Mouse (Mus musculus) CH12.LX (cell line): ENCODE results near the gene D8Ertd738e. TPM values are rescaled to one million over a fixed set of nuclear protein-coding genes. Genes with fewer than 3 reads are reported as not detected.

Source experiments
- DNase-seq: peaks from one replicate; pipeline ENCODE4 v3.0.0-alpha.2; 2013; ENCODE audit errors: extremely low read depth
- H3K27ac ChIP-seq: 2 replicates; pipeline ENCODE4 v1.5.1; 2012; ENCODE audit warnings: low read depth, mild to moderate bottlenecking, control low read depth, moderate library complexity; ENCODE audit not compliant: insufficient read depth
- H3K27me3 ChIP-seq: replicated peaks from 2 replicates; pipeline ENCODE3; 2012; ENCODE audit warnings: inconsistent platforms
- H3K36me3 ChIP-seq, 2 experiments: replicated peaks in 1 of 2; 2 replicates each; pipeline versions ENCODE3 to v1.6.1; 2012; ENCODE audit warnings: inconsistent platforms in 1 of 2, low read length in 1 of 2, mild to moderate bottlenecking in 1 of 2, mixed read lengths in 1 of 2, moderate library complexity in 1 of 2; ENCODE audit not compliant: control insufficient read depth in 1 of 2, insufficient read depth in 1 of 2
- H3K4me1 ChIP-seq, 2 experiments: 2 replicates each; pipeline ENCODE4 v1.6.1; 2012; ENCODE audit warnings: inconsistent platforms in 1 of 2, moderate library complexity in 1 of 2; ENCODE audit not compliant: insufficient read depth in 2 of 2, control insufficient read depth in 1 of 2
- H3K4me2 ChIP-seq: 2 replicates; pipeline ENCODE4 v1.6.1; 2012; ENCODE audit warnings: low read depth, mild to moderate bottlenecking, control low read depth; ENCODE audit not compliant: poor library complexity, insufficient read depth, severe bottlenecking
- H3K4me3 ChIP-seq, 3 experiments: fragments of 150-350 bp in 1 of 3; sonication (generic) in 1 of 3; replicated peaks in 1 of 3; 2 replicates each; pipeline versions ENCODE3 to v1.5.1; 2011 to 2012; ENCODE audit warnings: low read depth in 2 of 3, low read length in 2 of 3, mild to moderate bottlenecking in 2 of 3, moderate library complexity in 2 of 3, control low read depth in 1 of 3, improper control_type of control experiment in 1 of 3, inconsistent platforms in 1 of 3, mixed read lengths in 1 of 3; ENCODE audit not compliant: poor library complexity in 1 of 3
- H3K79me2 ChIP-seq: replicated peaks from 2 replicates; pipeline ENCODE4 v1.6.1; 2012; ENCODE audit warnings: mild to moderate bottlenecking, moderate library complexity; ENCODE audit not compliant: control insufficient read depth, poor library complexity, insufficient read depth, severe bottlenecking; ENCODE audit errors: extremely low read depth
- H3K9ac ChIP-seq: 2 replicates; pipeline ENCODE4 v1.6.1; 2012; ENCODE audit warnings: low read depth, mild to moderate bottlenecking, control low read depth, moderate library complexity; ENCODE audit not compliant: insufficient read depth
- H3K9me3 ChIP-seq: replicated peaks from 2 replicates; pipeline ENCODE3; 2012; ENCODE audit warnings: low read length, inconsistent platforms, mixed read lengths
- BHLHE40 ChIP-seq: IDR thresholded peaks from 2 replicates; pipeline ENCODE4 v1.6.1; 2011; ENCODE audit warnings: mild to moderate bottlenecking, low read depth, low read length, improper control_type of control experiment
- CHD1 ChIP-seq: IDR thresholded peaks from 2 replicates; pipeline ENCODE4 v1.6.1; 2012; ENCODE audit warnings: low read depth, low read length, improper control_type of control experiment, inconsistent platforms
- E2F4 ChIP-seq: IDR thresholded peaks from 2 replicates; pipeline ENCODE4 v1.6.1; 2011; ENCODE audit warnings: low read depth, low read length, improper control_type of control experiment; ENCODE audit not compliant: insufficient replicate concordance
- ELF1 ChIP-seq: IDR thresholded peaks from 2 replicates; pipeline ENCODE4 v1.6.1; 2014; ENCODE audit warnings: low read depth, mild to moderate bottlenecking, inconsistent platforms, low read length, improper control_type of control experiment
- GABPA ChIP-seq: IDR thresholded peaks from 2 replicates; pipeline ENCODE4 v1.6.1; 2012; ENCODE audit warnings: low read depth, low read length, improper control_type of control experiment, inconsistent platforms; ENCODE audit not compliant: insufficient replicate concordance
- HCFC1 ChIP-seq: IDR thresholded peaks from 2 replicates; pipeline ENCODE4 v1.6.1; 2012; ENCODE audit warnings: low read depth, mild to moderate bottlenecking, inconsistent platforms, low read length, improper control_type of control experiment
- IRF4 ChIP-seq: IDR thresholded peaks from 2 replicates; pipeline ENCODE4 v1.6.1; 2014; ENCODE audit warnings: low read depth, mild to moderate bottlenecking, inconsistent platforms, low read length, improper control_type of control experiment
- JUND ChIP-seq: conservative IDR thresholded peaks from 2 replicates; pipeline ENCODE4 v1.6.1; 2011; ENCODE audit warnings: low read depth, low read length, improper control_type of control experiment
- KAT2A ChIP-seq: IDR thresholded peaks from 2 replicates; pipeline ENCODE4 v1.6.1; 2012; ENCODE audit warnings: low read length, improper control_type of control experiment, inconsistent platforms; ENCODE audit not compliant: insufficient replicate concordance
- MAZ ChIP-seq: IDR thresholded peaks from 2 replicates; pipeline ENCODE4 v1.6.1; 2012; ENCODE audit warnings: low read depth, mild to moderate bottlenecking, inconsistent platforms, low read length, improper control_type of control experiment, moderate library complexity
- MEF2A ChIP-seq: IDR thresholded peaks from 2 replicates; pipeline ENCODE4 v1.6.1; 2014; ENCODE audit warnings: low read depth, mild to moderate bottlenecking, inconsistent platforms, low read length, improper control_type of control experiment, borderline replicate concordance
- MXI1 ChIP-seq: IDR thresholded peaks from 2 replicates; pipeline ENCODE4 v1.6.1; 2011; ENCODE audit warnings: mild to moderate bottlenecking, low read depth, low read length, improper control_type of control experiment
- NELFE ChIP-seq: IDR thresholded peaks from 2 replicates; pipeline ENCODE4 v1.6.1; 2011; ENCODE audit warnings: low read depth, low read length, improper control_type of control experiment
- POLR2AphosphoS2 ChIP-seq: IDR thresholded peaks from 2 replicates; pipeline ENCODE4 v1.6.1; 2011; ENCODE audit warnings: low read depth, low read length, improper control_type of control experiment
- RAD21 ChIP-seq: IDR thresholded peaks from 2 replicates; pipeline ENCODE4 v1.6.1; 2011; ENCODE audit warnings: low read depth, mild to moderate bottlenecking, low read length, improper control_type of control experiment, moderate library complexity
- SIN3A ChIP-seq: IDR thresholded peaks from 2 replicates; pipeline ENCODE4 v1.6.1; 2012; ENCODE audit warnings: low read length, improper control_type of control experiment, inconsistent platforms
- SMC3 ChIP-seq: IDR thresholded peaks from 2 replicates; pipeline ENCODE4 v1.6.1; 2011; ENCODE audit warnings: low read depth, low read length, improper control_type of control experiment
- TBP ChIP-seq: conservative IDR thresholded peaks from 2 replicates; pipeline ENCODE4 v1.6.1; 2011; ENCODE audit warnings: low read depth, low read length, improper control_type of control experiment
- UBTF ChIP-seq: IDR thresholded peaks from 2 replicates; pipeline ENCODE4 v1.6.1; 2012; ENCODE audit warnings: low read depth, mild to moderate bottlenecking, inconsistent platforms, low read length, improper control_type of control experiment, moderate library complexity
- USF2 ChIP-seq: conservative IDR thresholded peaks from 2 replicates; pipeline ENCODE4 v1.6.1; 2011; ENCODE audit warnings: low read depth, low read length, improper control_type of control experiment
- ZC3H11A ChIP-seq: IDR thresholded peaks from 2 replicates; pipeline ENCODE4 v1.6.1; 2012; ENCODE audit warnings: low read depth, mild to moderate bottlenecking, inconsistent platforms, low read length, improper control_type of control experiment
- ZKSCAN1 ChIP-seq: IDR thresholded peaks from 2 replicates; pipeline ENCODE4 v1.6.1; 2012; ENCODE audit warnings: low read depth, inconsistent platforms, low read length, improper control_type of control experiment, borderline replicate concordance
- ZMIZ1 ChIP-seq: IDR thresholded peaks from 2 replicates; pipeline ENCODE4 v1.6.1; 2012; ENCODE audit warnings: low read depth, mild to moderate bottlenecking, inconsistent platforms, low read length, improper control_type of control experiment
- dilution Hi-C: fragments of 300-500 bp; cut with MboI; formaldehyde crosslinking; loops from 2 replicates; pipeline ENCODE4 v1.14.3; 2020; ENCODE audit warnings: low sequenced_read_pairs; ENCODE audit not compliant: extremely low pct_unique_long_range_greater_than_20kb, extremely low pct_ligation_motif_present
- in situ Hi-C: fragments of 300-500 bp; cut with MboI; formaldehyde crosslinking; loops from 3 replicates; pipeline ENCODE4 v1.14.3; 2019; ENCODE audit warnings: low sequenced_read_pairs, low pct_ligation_motif_present, low pct_unique_long_range_greater_than_20kb, mixed read lengths
- polyA plus RNA-seq: library from polyadenylated mRNA; unstranded; fragments of >175 nt; gene quantifications from 2 replicates; pipeline ENCODE4 v1.2.1, GENCODE M21; 2012; ENCODE audit warnings: low read depth; ENCODE audit not compliant: insufficient read length
- total RNA-seq, 2 experiments: library from RNA; depleted of rRNA; stranded (reverse); fragments of 300-350 nt in 1 of 2; fragments of >200 nt in 1 of 2; gene quantifications; 2 replicates each; pipeline ENCODE4 v1.2.3; 2012 to 2014

D8Ertd738e gene
- total and polyA plus RNA-seq, 3 experiments = 213 to 225 (median 217) TPM

DNA sequence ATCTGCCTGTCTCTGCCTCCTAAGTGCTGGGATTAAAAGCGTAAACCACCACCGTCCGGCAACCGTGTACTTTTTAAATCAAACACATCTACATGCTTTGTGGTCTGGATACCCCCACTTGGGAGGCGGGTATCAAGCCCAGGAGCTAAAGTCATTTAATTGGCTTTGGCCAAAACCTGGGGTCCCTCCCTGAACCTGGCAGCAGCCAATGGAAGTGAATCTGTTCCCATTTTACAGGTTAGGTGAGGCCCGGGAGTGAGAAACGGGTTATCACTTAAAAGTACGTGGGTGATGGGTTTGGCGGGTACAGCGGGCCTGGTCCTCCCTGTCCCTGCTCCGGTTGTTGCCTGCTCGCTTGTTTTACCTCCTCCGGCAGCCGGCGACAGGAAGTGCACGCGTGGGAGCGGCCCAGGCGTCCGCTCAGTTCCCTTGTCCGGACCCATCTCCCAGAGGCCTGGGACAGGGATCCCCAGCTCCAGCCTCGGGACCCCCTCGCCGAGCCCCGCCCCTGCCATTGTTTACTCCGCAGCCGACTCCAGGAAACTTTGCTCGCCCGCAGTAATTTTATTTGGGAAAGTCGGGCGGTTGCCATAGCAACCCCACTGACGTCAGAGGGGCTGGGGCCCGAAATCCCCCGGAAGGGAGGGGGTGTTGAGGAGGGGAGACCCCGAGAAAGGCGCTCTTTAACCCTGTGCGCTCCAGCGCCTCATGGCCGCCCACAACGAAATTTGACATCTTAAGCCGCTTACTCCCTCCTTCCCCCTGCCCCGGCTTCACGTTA is 52.2 kb downstream of the D8Ertd738e start:
- Histone ChIP-seq H3K36me3 (peaks cover 0 to 3% of the 10 kb centered on the region in 2 experiments), H3K79me2 (peaks cover 12% of the 10 kb centered on the region), H3K9me3 (no peaks in the 10 kb centered on the region), H3K27me3 (peaks cover 2% of the 10 kb centered on the region), H3K4me1 (peaks cover 16 to 42% of the 10 kb centered on the region in 2 experiments), H3K27ac (peak overlapping the region; percentile 85), H3K4me3 (peak overlapping the region; percentile 57 to 59 (median 59)), H3K9ac (peak overlapping the region; percentile 41), H3K4me2 (peak overlapping the region; percentile 84)
- 0 out of 2 replicates have a peak, but pooled peaks have one; percentile 16 for TF ChIP-seq TBP
- TF ChIP-seq ZC3H11A = no peak
- peak; percentile 65; the same call in 1 of the 2 replicates for TF ChIP-seq ELF1
- TF ChIP-seq ZKSCAN1 = no peak
- TF ChIP-seq BHLHE40 = peak; percentile 55; the same call in 1 of the 2 replicates
- no peak for TF ChIP-seq E2F4
- no peak for TF ChIP-seq POLR2AphosphoS2
- TF ChIP-seq GABPA = no peak
- TF ChIP-seq CHD1 = no peak
- peak; percentile 89 for TF ChIP-seq MXI1
- TF ChIP-seq MAZ = peak; percentile 89
- TF ChIP-seq UBTF = 0 out of 2 replicates have a peak, but pooled peaks have one; percentile 74
- no peak for TF ChIP-seq KAT2A
- TF ChIP-seq MEF2A = peak; percentile 35
- 0 out of 2 replicates have a peak, but pooled peaks have one; percentile 38 for TF ChIP-seq NELFE
- TF ChIP-seq IRF4 = peak; percentile 28; the same call in 1 of the 2 replicates
- TF ChIP-seq SMC3 = no peak
- no peak for TF ChIP-seq RAD21
- TF ChIP-seq JUND = no peak
- peak; percentile 39 for TF ChIP-seq HCFC1
- TF ChIP-seq SIN3A = peak; percentile 29; the same call in 1 of the 2 replicates
- no peak for TF ChIP-seq USF2
- no peak for TF ChIP-seq ZMIZ1
- dilution Hi-C loops = no loop called here
- in situ Hi-C loops = no loop called here
- peak; percentile 48 for DNase-seq

Other genes starting within 250 kb of the D8Ertd738e start
- gene 1700067K01Rik, start 248.2 kb downstream of the D8Ertd738e start, total RNA-seq (2012; rRNA removed) = 0.38 and 0.80 TPM in 2 replicates
- not detected in 2 replicates for gene 1700067K01Rik, start 248.2 kb downstream of the D8Ertd738e start, total RNA-seq (2014; rRNA removed)
- 0.55 and 0.67 TPM in 2 replicates for gene 1700067K01Rik, start 248.2 kb downstream of the D8Ertd738e start, polyA plus RNA-seq
- not detected in 2 replicates for gene 2210011C24Rik, start 237.5 kb downstream of the D8Ertd738e start, total RNA-seq (2012; rRNA removed)
- not detected in 2 replicates for gene 2210011C24Rik, start 237.5 kb downstream of the D8Ertd738e start, total RNA-seq (2014; rRNA removed)
- not detected in 2 replicates for gene 2210011C24Rik, start 237.5 kb downstream of the D8Ertd738e start, polyA plus RNA-seq
- gene Palm3, start 228.2 kb downstream of the D8Ertd738e start, total RNA-seq (2012; rRNA removed) = 0.13 TPM in 2 replicates
- 0.12 and 0.16 TPM in 2 replicates for gene Palm3, start 228.2 kb downstream of the D8Ertd738e start, total RNA-seq (2014; rRNA removed)
- gene Palm3, start 228.2 kb downstream of the D8Ertd738e start, polyA plus RNA-seq = 0.44 and 0.77 TPM in 2 replicates
- 0.97 and 1.4 TPM in 2 replicates for gene Il27ra, start 207.1 kb downstream of the D8Ertd738e start, total RNA-seq (2012; rRNA removed)
- gene Il27ra, start 207.1 kb downstream of the D8Ertd738e start, total RNA-seq (2014; rRNA removed) = 2.1 and 2.3 TPM in 2 replicates
- 2.4 and 3.0 TPM in 2 replicates for gene Il27ra, start 207.1 kb downstream of the D8Ertd738e start, polyA plus RNA-seq
- gene Rln3, start 204.7 kb downstream of the D8Ertd738e start, total RNA-seq (2012; rRNA removed) = not detected in 2 replicates
- gene Rln3, start 204.7 kb downstream of the D8Ertd738e start, total RNA-seq (2014; rRNA removed) = not detected in 2 replicates
- not detected in 2 replicates for gene Rln3, start 204.7 kb downstream of the D8Ertd738e start, polyA plus RNA-seq
- 0.55 and 0.76 TPM in 2 replicates for gene Gm10643, start 184.6 kb downstream of the D8Ertd738e start, total RNA-seq (2012; rRNA removed)
- 0.39 and 0.42 TPM in 2 replicates for gene Gm10643, start 184.6 kb downstream of the D8Ertd738e start, total RNA-seq (2014; rRNA removed)
- gene Gm10643, start 184.6 kb downstream of the D8Ertd738e start, polyA plus RNA-seq = 0.14 TPM in 1 of 2 replicates, not detected in the other
- 9.9 and 10.8 TPM in 2 replicates for gene Rfx1, start 182.9 kb downstream of the D8Ertd738e start, total RNA-seq (2012; rRNA removed)
- gene Rfx1, start 182.9 kb downstream of the D8Ertd738e start, total RNA-seq (2014; rRNA removed) = 3.2 and 3.5 TPM in 2 replicates
- gene Rfx1, start 182.9 kb downstream of the D8Ertd738e start, polyA plus RNA-seq = 10.7 and 13.1 TPM in 2 replicates
- gene Dcaf15, start 145.0 kb downstream of the D8Ertd738e start, total RNA-seq (2012; rRNA removed) = 44.3 and 47.9 TPM in 2 replicates
- gene Dcaf15, start 145.0 kb downstream of the D8Ertd738e start, total RNA-seq (2014; rRNA removed) = 38.5 and 39.3 TPM in 2 replicates
- gene Dcaf15, start 145.0 kb downstream of the D8Ertd738e start, polyA plus RNA-seq = 48.3 and 50.7 TPM in 2 replicates
- gene Podnl1, start 123.7 kb downstream of the D8Ertd738e start, total RNA-seq (2012; rRNA removed) = 0.92 and 0.98 TPM in 2 replicates
- 1.8 and 2.0 TPM in 2 replicates for gene Podnl1, start 123.7 kb downstream of the D8Ertd738e start, total RNA-seq (2014; rRNA removed)
- 2.8 TPM in 2 replicates for gene Podnl1, start 123.7 kb downstream of the D8Ertd738e start, polyA plus RNA-seq
- gene Cc2d1a, start 101.8 kb downstream of the D8Ertd738e start, total RNA-seq (2012; rRNA removed) = 7.8 and 8.2 TPM in 2 replicates
- gene Cc2d1a, start 101.8 kb downstream of the D8Ertd738e start, total RNA-seq (2014; rRNA removed) = 2.5 and 2.8 TPM in 2 replicates
- 10.5 and 11.4 TPM in 2 replicates for gene Cc2d1a, start 101.8 kb downstream of the D8Ertd738e start, polyA plus RNA-seq
- gene 4930432K21Rik, start 101.7 kb downstream of the D8Ertd738e start, total RNA-seq (2012; rRNA removed) = 0.04 TPM in 1 of 2 replicates, not detected in the other
- gene 4930432K21Rik, start 101.7 kb downstream of the D8Ertd738e start, total RNA-seq (2014; rRNA removed) = 0.09 TPM in 1 of 2 replicates, not detected in the other
- not detected in 2 replicates for gene 4930432K21Rik, start 101.7 kb downstream of the D8Ertd738e start, polyA plus RNA-seq
- not detected in 2 replicates for gene Nanos3, start 64.5 kb downstream of the D8Ertd738e start, total RNA-seq (2012; rRNA removed)
- not detected in 2 replicates for gene Nanos3, start 64.5 kb downstream of the D8Ertd738e start, total RNA-seq (2014; rRNA removed)
- not detected in 2 replicates for gene Nanos3, start 64.5 kb downstream of the D8Ertd738e start, polyA plus RNA-seq
- 6.3 and 9.7 TPM in 2 replicates for gene Zswim4, start 12.7 kb downstream of the D8Ertd738e start, total RNA-seq (2012; rRNA removed)
- gene Zswim4, start 12.7 kb downstream of the D8Ertd738e start, total RNA-seq (2014; rRNA removed) = 4.7 and 4.9 TPM in 2 replicates
- 6.5 and 9.1 TPM in 2 replicates for gene Zswim4, start 12.7 kb downstream of the D8Ertd738e start, polyA plus RNA-seq
- 51.6 and 58.6 TPM in 2 replicates for gene Mri1, start 7.6 kb upstream of the D8Ertd738e start, total RNA-seq (2012; rRNA removed)
- 79.7 and 102 TPM in 2 replicates for gene Mri1, start 7.6 kb upstream of the D8Ertd738e start, total RNA-seq (2014; rRNA removed)
- 62.1 and 70.8 TPM in 2 replicates for gene Mri1, start 7.6 kb upstream of the D8Ertd738e start, polyA plus RNA-seq
- 7.8 and 13.2 TPM in 2 replicates for gene Ccdc130, start 20.7 kb upstream of the D8Ertd738e start, total RNA-seq (2012; rRNA removed)
- 5.7 and 6.0 TPM in 2 replicates for gene Ccdc130, start 20.7 kb upstream of the D8Ertd738e start, total RNA-seq (2014; rRNA removed)
- 10.7 and 13.0 TPM in 2 replicates for gene Ccdc130, start 20.7 kb upstream of the D8Ertd738e start, polyA plus RNA-seq
- gene Cacna1a, start 138.7 kb upstream of the D8Ertd738e start, total RNA-seq (2012; rRNA removed) = 6.9 and 9.1 TPM in 2 replicates
- gene Cacna1a, start 138.7 kb upstream of the D8Ertd738e start, total RNA-seq (2014; rRNA removed) = 2.6 and 2.7 TPM in 2 replicates
- 8.2 and 9.4 TPM in 2 replicates for gene Cacna1a, start 138.7 kb upstream of the D8Ertd738e start, polyA plus RNA-seq